Mouse (Mus musculus) gastrocnemius, postnatal 10 days (tissue): ENCODE measurements around the gene Theg. TPM values are rescaled to one million over a fixed set of nuclear protein-coding genes. Genes with fewer than 3 reads are reported as not detected.
A peak's percentile ranks its signal among the peaks of the same experiment; 100 is the strongest.

Experiments used
- DNase-seq: peaks from one replicate; pipeline ENCODE4 v3.0.0; 2021; ENCODE audit warnings: mixed read lengths
- total RNA-seq, 2 experiments: library from RNA; stranded (reverse); gene quantifications; 2 replicates each; pipeline ENCODE4 v1.2.3; 2021

The Theg gene
- total RNA-seq, 2 experiments from 2014 or later = not detected

DNA sequence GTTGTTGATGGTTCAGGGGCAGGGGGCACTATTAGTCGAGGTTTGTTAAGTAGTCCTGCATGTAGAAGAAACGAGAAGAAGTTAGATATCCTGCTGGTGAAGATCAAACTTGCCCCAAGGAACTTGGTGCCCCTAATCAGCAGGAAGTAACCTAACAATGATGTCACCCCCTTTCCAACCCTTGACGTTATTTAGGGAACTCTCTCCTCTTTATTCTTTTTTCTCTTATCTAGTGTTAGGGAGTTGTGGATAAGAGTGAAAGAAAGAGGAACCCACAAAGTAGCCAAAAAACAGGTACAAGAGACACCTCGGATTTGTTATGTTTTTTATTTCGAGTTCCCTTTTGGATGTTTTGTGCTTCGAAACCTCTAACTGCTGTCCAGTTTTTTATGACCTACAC, 7.0 kb upstream of the Theg start:
- DNase-seq = no peak

- no peak for DNase-seq
Measured at GRCm38 (mm10) chr10:79590702-79591101, 3.6 kb upstream of the Theg start.

DNA sequence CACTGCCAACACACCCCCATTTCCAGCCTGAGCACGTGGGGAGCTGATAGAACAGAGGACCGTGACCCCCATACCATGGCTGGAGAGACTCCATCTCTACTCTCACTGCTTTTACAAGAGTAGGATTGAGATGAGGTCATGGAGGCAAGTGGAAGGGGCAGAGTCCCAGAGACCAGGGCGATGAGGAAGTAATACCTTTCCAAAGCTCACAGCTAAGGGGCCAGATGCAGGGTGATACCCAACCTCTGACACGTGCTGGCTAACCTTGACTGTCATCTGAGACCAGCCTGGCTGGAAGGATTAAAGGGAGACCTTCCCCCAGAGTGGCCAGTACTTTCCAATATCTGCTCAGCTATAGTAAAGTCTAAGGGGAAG, 608 bp upstream of the Theg start:
- DNase-seq = no peak

GRCm38 (mm10) chr10:79586243-79586642, 888 bp downstream of the Theg start:
- DNase-seq = no peak

GRCm38 (mm10) chr10:79585723-79586122, 1.4 kb downstream of the Theg start:
- no peak for DNase-seq

DNA sequence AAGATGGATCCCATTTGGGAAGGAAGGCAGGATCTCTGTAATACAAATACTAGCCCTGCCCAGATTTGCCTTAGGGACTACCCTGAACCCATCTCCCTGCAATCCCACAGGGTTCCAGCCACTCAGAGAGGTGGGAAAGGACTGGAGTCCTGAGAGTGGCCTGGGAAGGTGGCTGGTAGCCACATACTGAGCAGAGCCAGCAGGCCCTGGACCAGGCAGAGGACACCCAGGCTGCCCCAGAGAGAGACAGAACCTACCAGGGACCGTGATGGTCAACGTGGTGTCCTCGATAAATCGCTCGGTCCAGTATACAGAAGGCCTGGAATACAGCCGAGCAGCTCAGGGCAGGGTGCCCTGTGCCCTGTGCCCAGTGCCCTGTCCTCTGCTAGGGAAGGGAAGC, 2.0 kb downstream of the Theg start:
- no peak for DNase-seq

- DNase-seq = no peak
Measured at GRCm38 (mm10) chr10:79584426-79584825, 2.7 kb downstream of the Theg start.

DNA sequence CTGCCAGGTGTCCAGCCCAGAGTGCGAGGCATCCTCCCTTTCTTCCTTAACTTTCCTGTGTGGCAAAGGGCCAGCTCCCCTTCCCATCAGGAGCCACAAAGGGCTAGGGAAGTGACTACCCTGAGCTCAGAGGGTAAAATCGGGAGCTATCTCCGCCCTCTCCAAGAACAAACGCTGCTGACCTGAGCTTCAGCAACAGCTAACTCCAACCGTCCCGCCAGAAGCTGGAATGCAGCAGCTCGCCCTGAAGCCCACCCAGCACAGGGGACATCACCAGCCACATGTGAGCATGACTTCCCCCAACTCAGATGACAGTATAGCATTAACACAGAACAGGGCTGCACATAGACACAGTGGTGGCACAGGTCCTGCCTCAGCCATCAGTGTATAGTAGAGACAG, 3.1 kb downstream of the Theg start:
- no peak for DNase-seq

DNA sequence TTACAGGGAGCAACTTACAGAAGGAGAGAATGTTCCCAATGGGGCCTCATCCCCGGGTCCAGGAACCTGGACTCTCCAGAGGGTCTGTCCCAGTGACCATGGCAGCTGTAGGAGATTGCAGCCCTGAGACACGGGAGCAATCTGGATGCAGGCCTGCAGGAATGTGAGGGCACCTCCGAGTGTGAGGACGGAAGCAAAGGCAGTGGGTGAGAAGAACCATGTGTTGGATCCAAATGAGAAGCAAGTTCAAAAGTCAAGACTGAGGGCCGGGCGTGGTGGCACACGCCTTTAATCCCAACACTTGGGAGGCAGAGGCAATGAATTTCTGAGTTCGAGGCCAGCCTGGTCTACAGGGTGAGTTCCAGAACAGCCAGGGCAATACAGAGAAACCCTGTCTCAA, 5.6 kb downstream of the Theg start:
- DNase-seq = no peak

GRCm38 (mm10) chr10:79580811-79581210, 6.3 kb downstream of the Theg start:
- peak; percentile 64 for DNase-seq

- DNase-seq = no peak
Measured at GRCm38 (mm10) chr10:79580356-79580755, 6.8 kb downstream of the Theg start.

GRCm38 (mm10) chr10:79579781-79580180, 7.3 kb downstream of the Theg start:
- DNase-seq = no peak

- no peak for DNase-seq
Measured at GRCm38 (mm10) chr10:79578891-79579290, 8.2 kb downstream of the Theg start.

GRCm38 (mm10) chr10:79578276-79578675, 8.9 kb downstream of the Theg start:
- no peak for DNase-seq

- DNase-seq = no peak
Measured at GRCm38 (mm10) chr10:79577376-79577775, 9.8 kb downstream of the Theg start.

DNA sequence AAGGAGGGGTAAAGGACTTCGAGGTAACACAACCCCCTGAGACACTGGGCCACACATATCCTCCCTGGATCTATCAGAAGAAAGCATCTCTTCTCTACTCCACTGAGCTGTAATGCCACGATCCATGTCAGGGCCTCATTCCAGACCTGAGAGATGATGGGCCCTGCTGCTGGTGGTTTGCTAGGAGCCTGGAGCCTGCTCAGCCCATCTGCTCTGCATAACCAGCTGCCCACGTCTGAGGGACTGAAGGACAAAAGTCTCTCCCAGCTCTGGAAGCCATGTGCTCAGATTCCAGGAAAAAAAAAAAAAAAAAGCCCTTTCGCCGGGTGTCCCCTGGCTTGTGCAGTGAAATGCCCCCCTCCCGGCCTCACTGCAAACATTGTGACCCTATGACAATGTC, 11.4 kb downstream of the Theg start:
- no peak for DNase-seq

DNA sequence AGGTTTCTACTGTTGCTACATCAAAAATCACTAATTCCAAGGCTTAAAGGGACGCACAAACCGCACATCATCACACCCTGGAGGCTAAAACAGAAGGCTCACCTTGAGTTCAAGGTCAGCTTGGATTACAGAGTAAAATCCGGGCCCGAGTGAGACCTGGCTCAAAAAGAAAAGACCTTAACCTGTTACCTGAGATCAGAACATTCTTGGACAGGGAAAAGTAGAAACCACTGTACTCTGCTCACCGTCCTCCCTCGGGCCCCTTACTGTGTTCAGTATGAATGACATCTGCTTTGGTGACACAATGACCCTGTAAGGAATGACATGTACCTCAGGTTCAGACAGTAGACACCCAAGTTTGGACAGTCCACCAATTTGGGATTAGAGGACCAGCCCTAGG, 12.3 kb downstream of the Theg start:
- no peak for DNase-seq

DNA sequence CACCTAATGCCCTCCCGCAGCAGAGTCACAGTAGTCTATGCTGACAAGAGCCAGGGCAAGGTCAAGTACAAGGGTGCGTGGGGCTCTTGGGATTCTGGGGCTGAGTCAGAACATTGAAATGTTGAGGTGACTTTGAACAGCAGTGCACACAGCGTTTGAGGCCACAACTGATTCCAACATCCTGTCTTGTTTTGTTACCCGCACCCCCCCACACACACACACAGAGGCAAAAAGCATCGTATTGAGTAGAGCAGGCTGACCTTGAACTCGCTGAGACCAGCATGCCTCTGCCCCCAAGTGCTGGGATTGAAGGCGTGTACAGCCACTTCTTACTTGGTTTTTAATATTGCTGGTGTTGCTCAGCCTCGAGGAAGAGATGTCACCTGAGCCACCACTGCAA, 12.8 kb downstream of the Theg start:
- no peak for DNase-seq

- no peak for DNase-seq
Measured at GRCm38 (mm10) chr10:79573611-79574010, 13.5 kb downstream of the Theg start.

- no peak for DNase-seq
Measured at GRCm38 (mm10) chr10:79571314-79571713, 15.8 kb downstream of the Theg start.

GRCm38 (mm10) chr10:79569921-79570320, 17.2 kb downstream of the Theg start:
- DNase-seq = no peak

GRCm38 (mm10) chr10:79559716-79560115, 27.4 kb downstream of the Theg start:
- DNase-seq = peak; percentile 0

DNA sequence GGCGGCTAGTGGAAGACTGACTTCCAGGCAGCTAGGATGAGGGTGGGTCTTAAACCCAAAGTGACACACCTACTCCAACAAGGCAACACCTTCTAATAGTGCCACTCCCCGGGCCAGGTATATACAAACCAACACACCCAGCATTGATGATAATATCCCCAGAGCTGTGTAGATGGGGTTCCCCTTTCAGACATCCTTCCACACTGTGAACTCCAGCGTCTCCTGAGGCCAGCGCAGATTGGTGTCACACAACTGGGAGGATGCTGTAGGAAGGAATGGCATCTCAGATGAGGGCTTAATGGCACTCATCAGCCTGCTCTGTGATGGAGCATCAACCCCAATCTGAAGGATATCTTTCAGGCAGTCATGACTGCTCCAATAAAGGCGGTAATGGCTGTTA, 29.6 kb downstream of the Theg start:
- peak; percentile 0 for DNase-seq

DNA sequence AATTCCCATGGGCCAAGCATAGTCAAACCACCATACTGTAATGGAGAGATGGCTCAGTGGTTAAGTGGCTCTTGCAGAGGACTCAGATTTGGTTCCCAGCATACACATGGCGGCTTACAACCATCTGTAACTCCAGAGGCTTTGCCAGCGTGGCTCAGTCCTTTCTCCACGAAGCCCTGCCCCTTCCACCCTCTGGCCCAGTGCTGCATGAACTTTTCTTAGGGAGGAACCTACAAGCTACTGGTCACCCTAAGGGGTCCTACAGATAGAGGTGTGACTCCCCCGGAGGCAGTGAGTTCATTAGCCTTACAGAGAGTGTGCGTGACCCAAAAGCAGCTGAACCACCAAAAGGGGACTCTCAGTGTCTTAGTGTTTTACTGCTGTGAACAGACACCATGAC, 30.2 kb downstream of the Theg start:
- peak; percentile 1 for DNase-seq

DNA sequence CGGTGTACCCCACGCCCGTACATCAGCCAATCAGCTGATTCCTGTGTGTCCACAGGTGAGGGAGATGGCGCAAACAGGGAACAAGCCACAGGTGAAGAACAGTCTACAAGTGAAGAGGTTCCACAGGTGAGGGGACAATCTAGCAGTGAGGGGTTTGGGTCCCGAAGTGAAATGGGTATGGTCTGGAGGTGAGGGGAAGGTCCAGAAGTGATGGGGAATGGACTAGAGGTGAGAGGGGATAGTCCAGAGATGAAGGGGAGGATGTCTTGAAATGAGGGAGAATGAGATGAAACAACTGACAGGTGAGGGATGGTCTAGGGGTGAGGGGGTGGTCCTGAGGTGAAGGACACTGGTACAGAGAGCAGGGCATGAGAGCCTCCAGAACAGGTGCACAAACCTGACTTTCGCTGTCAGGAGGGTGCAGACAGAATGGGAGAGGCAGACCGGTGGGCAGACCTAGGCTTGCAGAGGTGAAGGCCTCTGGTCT, 31.9 kb downstream of the Theg start:
- DNase-seq = peak; percentile 3
